In genomic region chr15:36669748-36670147, GRCm38 (mm10) we compare ENCODE assay signal across 7 mouse cellular contexts.
A peak's percentile ranks its signal among the peaks of the same experiment; 100 is the strongest.
DNase-seq lines count a peak whose midpoint lies in the region; ATAC-seq and TF ChIP-seq lines count a peak whose summit lies in the region.

No protein-coding gene starts in this region.

- no peaks in the 10 kb centered on the region for H3K27me3 ChIP-seq in kidney, embryonic 15.5 days
- H3K27me3 ChIP-seq in intestine, postnatal 0 days (replicated peaks; ENCODE audit: control insufficient read depth, insufficient read depth, low read length): no peaks in the 10 kb centered on the region

- peak overlapping the region; percentile 30 for H3K4me2 ChIP-seq in kidney, embryonic 15.5 days
- peak overlapping the region; percentile 14; the same call in 1 of the 2 replicates for H3K4me2 ChIP-seq in intestine, postnatal 0 days (replicated peaks; ENCODE audit: low read depth)

- DNase-seq in kidney, adult 18-20 months: no peak
- DNase-seq in ES-E14 (ENCODE audit: low read depth, low spot score): no peak
- peak; percentile 73 for DNase-seq in adrenal gland, adult 2 months
- DNase-seq in layer of hippocampus, postnatal 14 days (ENCODE audit: low spot score in 2 of 2): no peak
- no peak for DNase-seq in gastrocnemius, adult 18-20 months (ENCODE audit: low spot score)

- no peak overlapping the region for H3K9ac ChIP-seq in kidney, embryonic 15.5 days
- peak overlapping the region; percentile 4; the same call in 1 of the 2 replicates for H3K9ac ChIP-seq in ES-E14 (ENCODE audit: insufficient read depth, low read depth, low read length, poor library complexity, severe bottlenecking)
- H3K9ac ChIP-seq in intestine, postnatal 0 days (ENCODE audit: low read depth, low read length): no peak overlapping the region

- peak; percentile 70; the same call in 1 of the 2 replicates for ATAC-seq in kidney, embryonic 15.5 days (replicated peaks; ENCODE audit: low FRiP score)
- peak; percentile 76 for ATAC-seq in intestine, postnatal 0 days

- no peaks in the 10 kb centered on the region for H3K9me3 ChIP-seq in kidney, embryonic 15.5 days (replicated peaks)
- H3K9me3 ChIP-seq in ES-E14 (ENCODE audit: control insufficient read depth, insufficient read depth, low read depth, low read length): no peaks in the 10 kb centered on the region
- H3K9me3 ChIP-seq in intestine, postnatal 0 days (ENCODE audit: control insufficient read depth): no peaks in the 10 kb centered on the region

- H3K4me3 ChIP-seq in kidney, embryonic 15.5 days (replicated peaks): no peak overlapping the region
- H3K4me3 ChIP-seq in ES-E14 (ENCODE audit: insufficient read depth in 1 of 2, low read depth in 1 of 2, low read length in 2 of 2, poor library complexity in 1 of 2, severe bottlenecking in 1 of 2): peak overlapping the region; percentile 13 to 42; a peak in 2 of 4 replicates
- no peak overlapping the region for H3K4me3 ChIP-seq in intestine, postnatal 0 days (ENCODE audit: low read depth, low read length)

- no peaks in the 10 kb centered on the region for H3K36me3 ChIP-seq in kidney, embryonic 15.5 days
- H3K36me3 ChIP-seq in ES-E14 (ENCODE audit: control insufficient read depth, insufficient read depth, low read length, poor library complexity, severe bottlenecking): no peaks in the 10 kb centered on the region
- no peaks in the 10 kb centered on the region for H3K36me3 ChIP-seq in intestine, postnatal 0 days (ENCODE audit: control insufficient read depth, insufficient read depth)

- no peak for TF ChIP-seq CTCF in intestine, postnatal 0 days (IDR thresholded peaks at IDR 0.05; ENCODE audit: low read depth)

- WGBS in kidney, embryonic 15.5 days: 29% methylated on average over 12 of the region's 12 CpGs
- WGBS in intestine, postnatal 0 days: 27% methylated on average over 12 of the region's 12 CpGs

- H3K4me1 ChIP-seq in kidney, embryonic 15.5 days: peaks cover 7% of the 10 kb centered on the region; the same call in 1 of the 2 replicates
- H3K4me1 ChIP-seq in ES-E14 (ENCODE audit: control insufficient read depth in 2 of 2, insufficient read depth in 2 of 2, low read length in 2 of 2, poor library complexity in 1 of 2): peaks cover 10 to 18% of the 10 kb centered on the region in 2 experiments; a peak in 3 of 4 replicates
- peaks cover 10% of the 10 kb centered on the region; the same call in 1 of the 2 replicates for H3K4me1 ChIP-seq in intestine, postnatal 0 days (replicated peaks; ENCODE audit: control insufficient read depth, insufficient read depth, low read length)

- H3K27ac ChIP-seq in kidney, embryonic 15.5 days: no peak overlapping the region
- peak overlapping the region; percentile 22; the same call in 1 of the 2 replicates for H3K27ac ChIP-seq in ES-E14 (ENCODE audit: insufficient read depth, low read depth, low read length, poor library complexity, severe bottlenecking)
- H3K27ac ChIP-seq in intestine, postnatal 0 days (ENCODE audit: low read depth, low read length): no peak overlapping the region

- in situ Hi-C loops in ES-E14 (cut with MboI; ENCODE audit: low sequenced_read_pairs in 2 of 2, unreplicated experiment in 2 of 2): no loop called here

TF ChIP-seq in ES-E14, 5 proteins besides CTCF, POLR2A, EP300 and RAD21:
- TF ChIP-seq MAFK (IDR thresholded peaks at IDR 0.05; ENCODE audit: insufficient read depth, low read depth, low read length) (no peak), HCFC1 (IDR thresholded peaks at IDR 0.05; ENCODE audit: borderline replicate concordance, insufficient read depth, low read length) (no peak)

Comparison
In these comparisons a context has a peak if more than half of its experiments do, and no peak if none do; other contexts are left out.
1. H3K4me3 ChIP-seq: peak in ES-E14 (2 of 2); none in kidney, embryonic 15.5 days (single experiment) and intestine, postnatal 0 days (single experiment).